Mouse (Mus musculus) hindbrain, embryonic 16.5 days (tissue): Measurements from ENCODE around the gene Acd. TPM values are rescaled to one million over a fixed set of nuclear protein-coding genes. Genes with fewer than 3 reads are reported as not detected.

ENCODE experiments used
- ATAC-seq: fragments of 200-750 bp; cut with Nextera tagmentation; 2 replicates; pipeline ENCODE4 v1.8.0; 2017; ENCODE audit warnings: moderate TSS enrichment, moderate library complexity
- H3K27ac ChIP-seq: fragments of 300-500 bp; sonication (generic); 2 replicates; pipeline ENCODE4 v1.5.1; 2014; ENCODE audit warnings: low read depth, mild to moderate bottlenecking, control low read depth, low read length, moderate library complexity
- H3K27me3 ChIP-seq: fragments of 300-500 bp; sonication (generic); replicated peaks from 2 replicates; pipeline ENCODE4 v1.6.1; 2014; ENCODE audit warnings: low read length; ENCODE audit not compliant: control insufficient read depth, insufficient read depth
- H3K36me3 ChIP-seq: fragments of 300-500 bp; sonication (generic); 2 replicates; pipeline ENCODE4 v1.6.1; 2014; ENCODE audit warnings: mild to moderate bottlenecking, low read length, moderate library complexity, mixed read lengths; ENCODE audit not compliant: control insufficient read depth, insufficient read depth
- H3K4me1 ChIP-seq: fragments of 300-500 bp; sonication (generic); 2 replicates; pipeline ENCODE4 v1.6.1; 2014; ENCODE audit warnings: low read depth, low read length; ENCODE audit not compliant: control insufficient read depth, insufficient read depth
- H3K4me2 ChIP-seq: fragments of 300-500 bp; sonication (generic); 2 replicates; pipeline ENCODE4 v1.6.1; 2014; ENCODE audit warnings: mild to moderate bottlenecking, low read length, control low read depth, moderate library complexity
- H3K4me3 ChIP-seq: fragments of 300-500 bp; sonication (generic); 2 replicates; pipeline ENCODE4 v1.5.1; 2014; ENCODE audit warnings: mild to moderate bottlenecking, low read length, control low read depth, moderate library complexity
- H3K9ac ChIP-seq: fragments of 300-500 bp; sonication (generic); 2 replicates; pipeline ENCODE4 v1.6.1; 2014; ENCODE audit warnings: low read depth, mild to moderate bottlenecking, control low read depth, low read length, moderate library complexity
- H3K9me3 ChIP-seq: fragments of 300-500 bp; sonication (generic); 2 replicates; pipeline ENCODE4 v1.6.1; 2014; ENCODE audit warnings: mild to moderate bottlenecking, low read length, moderate library complexity; ENCODE audit not compliant: control insufficient read depth
- WGBS: fragments of 180-500 bp; shearing (Covaris S2); extraction: QIAGEN DNeasy Blood & Tissue Kit; methylation state at CpG from one replicate; pipeline ENCODE4 v1.1.7; 2014; 5-methylcytosine and 5-hydroxymethylcytosine counted together
- polyA plus RNA-seq: library from polyadenylated mRNA; unstranded; fragments of >200 nt; fragmentation: Nextera tagmentation; extraction: Ambion mirVana; gene quantifications from 2 replicates; pipeline ENCODE4 v1.2.1, GENCODE M21; 2015

Acd gene
- polyA plus RNA-seq, result 91.7 and 96.4 TPM in 2 replicates

DNA sequence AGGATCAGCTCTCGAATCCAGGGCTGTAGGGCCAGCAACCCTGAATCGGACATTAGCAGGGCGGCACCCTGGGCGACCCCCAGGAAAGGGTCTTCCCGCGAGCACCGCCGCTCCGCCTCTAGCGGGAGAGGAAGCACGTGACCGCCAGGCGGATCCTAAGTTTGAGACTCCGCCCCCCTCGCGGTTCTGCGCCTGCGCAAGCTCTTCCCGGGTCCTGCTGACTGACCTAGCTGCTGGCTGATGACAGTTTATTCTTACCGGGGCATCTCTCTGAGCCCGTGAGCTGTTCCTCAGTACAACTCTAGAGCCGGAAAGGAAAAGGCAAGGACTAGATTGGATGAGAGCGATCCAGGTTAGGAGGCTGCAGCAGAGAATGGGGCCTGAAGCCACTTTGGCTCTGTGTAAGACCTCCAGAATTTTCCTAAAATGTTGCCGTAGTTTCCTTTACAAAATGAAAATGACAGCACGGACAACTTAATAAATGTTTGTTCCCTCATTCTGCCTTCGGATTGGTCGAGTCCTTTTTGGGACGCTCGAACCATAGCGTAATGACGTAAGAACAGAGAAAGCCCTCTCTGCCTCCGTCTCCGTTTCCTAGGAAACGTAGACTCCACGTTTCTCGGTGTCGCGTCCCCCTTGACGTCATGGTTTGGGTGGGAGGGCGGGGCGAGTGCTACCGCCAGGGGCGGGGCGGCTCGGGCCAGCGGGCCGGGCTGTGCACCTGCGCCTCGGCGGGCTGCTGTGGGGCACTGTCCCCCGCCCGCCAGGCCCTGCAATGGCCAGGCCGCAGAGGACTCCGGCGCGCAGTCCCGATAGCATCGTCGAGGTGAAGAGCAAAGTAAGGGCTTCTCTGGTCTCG lies at the start of gene Acd, which contains the start of gene Pard6a:
Gene Acd, minus strand, starts transcription at position 137 of the 859 bp plus-strand sequence.
Gene Pard6a, plus strand, starts transcription at position 183 of the 859 bp plus-strand sequence.
- peaks cover 30% of the 10 kb centered on the region for H3K36me3 ChIP-seq
- H3K9me3 ChIP-seq, result no peaks in the 10 kb centered on the region
- WGBS, result under 1% methylated on average over 59 of the region's 60 CpGs
- H3K4me2 ChIP-seq, result peak within 1 kb of the TSS; percentile 98
- H3K27ac ChIP-seq, result peak within 1 kb of the TSS; percentile 95
- peaks cover 22% of the 10 kb centered on the region for H3K4me1 ChIP-seq
- H3K9ac ChIP-seq, result peak within 1 kb of the TSS; percentile 80
- H3K27me3 ChIP-seq, result no peaks in the 10 kb centered on the region
- peak; percentile 71 for ATAC-seq
- peak within 1 kb of the TSS; percentile 82 for H3K4me3 ChIP-seq

DNA sequence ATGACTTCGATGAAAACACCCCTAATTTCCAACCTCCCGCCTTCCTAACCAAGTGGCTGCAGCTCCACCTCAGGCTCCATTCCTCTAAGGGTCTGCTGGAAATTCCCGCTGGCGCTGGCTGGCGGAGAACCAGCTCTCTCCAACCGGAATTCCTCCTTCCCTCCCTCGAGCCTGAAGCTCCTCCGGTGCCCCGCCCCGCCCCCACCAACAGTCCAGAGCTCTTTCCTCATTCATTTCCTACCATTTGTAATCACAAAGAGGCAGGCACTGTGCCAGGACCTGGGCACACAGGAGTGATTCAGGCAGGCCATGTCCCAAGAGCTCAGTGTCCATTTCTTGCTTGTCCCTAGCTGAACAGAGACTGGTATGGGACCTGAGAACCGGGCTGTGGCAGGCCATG lies 49.7 kb upstream of the Acd start:
- peak; percentile 55 for ATAC-seq
- Histone ChIP-seq H3K4me2 (peak overlapping the region; percentile 34), H3K9me3 (no peaks in the 10 kb centered on the region), H3K9ac (no peak overlapping the region), H3K36me3 (no peaks in the 10 kb centered on the region), H3K27me3 (no peaks in the 10 kb centered on the region), H3K4me3 (no peak overlapping the region), H3K27ac (peak overlapping the region; percentile 72), H3K4me1 (peaks cover 21% of the 10 kb centered on the region)
- WGBS, result 8% methylated on average over 11 of the region's 11 CpGs

DNA sequence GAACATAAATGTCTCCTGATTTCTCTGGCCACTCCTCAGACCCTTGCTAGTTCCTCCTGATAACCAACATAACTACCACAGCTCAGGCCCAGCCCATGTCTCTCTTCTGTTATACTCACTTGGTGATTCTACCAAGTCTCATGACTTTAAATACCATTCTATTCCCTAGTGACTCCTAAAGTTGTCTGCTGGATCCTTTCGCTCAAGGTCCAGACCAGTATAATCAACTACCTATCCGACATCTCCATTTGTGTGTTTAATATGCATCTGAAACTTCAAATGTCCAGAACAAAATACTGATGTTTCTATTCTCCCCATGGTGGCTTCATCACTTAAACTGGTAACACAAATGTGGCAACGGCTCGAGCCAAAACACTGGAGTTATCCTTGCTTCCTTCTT lies 42.4 kb upstream of the Acd start:
- Histone ChIP-seq H3K36me3 (no peaks in the 10 kb centered on the region; the same call in 1 of the 2 replicates), H3K4me1 (no peaks in the 10 kb centered on the region)
- ATAC-seq, result no peak

DNA sequence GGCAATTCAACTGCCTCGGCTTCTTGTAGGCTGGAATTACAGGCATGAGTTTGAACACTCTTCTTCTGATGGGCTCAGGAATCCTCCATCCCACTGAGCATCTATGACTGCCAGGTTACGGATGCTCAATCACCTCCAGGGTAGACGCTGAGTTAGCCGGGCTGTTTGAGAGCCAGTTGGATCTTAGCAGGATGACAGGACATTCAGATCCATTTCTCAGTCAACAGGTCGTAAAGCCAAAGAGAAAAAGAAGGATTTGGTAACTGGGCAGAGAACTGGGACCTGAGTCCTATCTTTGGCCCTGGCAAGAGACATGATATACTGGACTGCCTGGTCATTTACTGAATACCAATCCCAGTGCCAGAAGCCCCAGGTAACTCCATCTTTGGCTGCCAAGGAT lies 38.3 kb upstream of the Acd start:
- Histone ChIP-seq H3K9ac (no peak overlapping the region), H3K9me3 (no peaks in the 10 kb centered on the region), H3K36me3 (no peaks in the 10 kb centered on the region), H3K4me2 (no peak overlapping the region), H3K27ac (no peak overlapping the region), H3K4me3 (no peak overlapping the region), H3K4me1 (no peaks in the 10 kb centered on the region), H3K27me3 (no peaks in the 10 kb centered on the region)
- WGBS, result 91% methylated on average over 5 of the region's 5 CpGs
- ATAC-seq, result no peak

More for the DNA sequence above, 42.4 kb upstream of the Acd start:
- no peak overlapping the region for H3K27ac ChIP-seq
- 89% methylated on average over 4 of the region's 4 CpGs for WGBS
- no peak overlapping the region for H3K4me2 ChIP-seq
- no peaks in the 10 kb centered on the region for H3K9me3 ChIP-seq
- H3K4me3 ChIP-seq, result no peak overlapping the region
- H3K9ac ChIP-seq, result no peak overlapping the region
- no peaks in the 10 kb centered on the region for H3K27me3 ChIP-seq

GRCm38 (mm10) chr8:105732186-105732585 lies 31.3 kb upstream of the Acd start:
- Histone ChIP-seq H3K36me3 (peaks cover 6% of the 10 kb centered on the region), H3K4me1 (no peaks in the 10 kb centered on the region), H3K4me3 (no peak overlapping the region), H3K27ac (no peak overlapping the region), H3K9me3 (no peaks in the 10 kb centered on the region), H3K27me3 (no peaks in the 10 kb centered on the region), H3K9ac (no peak overlapping the region), H3K4me2 (no peak overlapping the region)
- WGBS, result 95% methylated on average over 5 of the region's 5 CpGs
- no peak for ATAC-seq

GRCm38 (mm10) chr8:105727397-105728124 lies 26.7 kb upstream of the Acd start:
- Histone ChIP-seq H3K4me1 (no peaks in the 10 kb centered on the region), H3K27me3 (no peaks in the 10 kb centered on the region), H3K9ac (no peak overlapping the region), H3K27ac (no peak overlapping the region), H3K4me2 (no peak overlapping the region), H3K9me3 (no peaks in the 10 kb centered on the region), H3K4me3 (no peak overlapping the region), H3K36me3 (peaks cover 23% of the 10 kb centered on the region)
- no peak for ATAC-seq
- 87% methylated on average over 18 of the region's 18 CpGs for WGBS

- H3K9me3 ChIP-seq, result no peaks in the 10 kb centered on the region
- no peaks in the 10 kb centered on the region for H3K27me3 ChIP-seq
- 82% methylated on average over 5 of the region's 5 CpGs for WGBS
- no peak overlapping the region for H3K27ac ChIP-seq
- no peak for ATAC-seq
- no peak overlapping the region for H3K4me3 ChIP-seq
- no peaks in the 10 kb centered on the region for H3K4me1 ChIP-seq
- no peak overlapping the region for H3K4me2 ChIP-seq
- no peak overlapping the region for H3K9ac ChIP-seq
- H3K36me3 ChIP-seq, result peaks cover 24% of the 10 kb centered on the region
Measured at GRCm38 (mm10) chr8:105725726-105726125, 24.8 kb upstream of the Acd start.

DNA sequence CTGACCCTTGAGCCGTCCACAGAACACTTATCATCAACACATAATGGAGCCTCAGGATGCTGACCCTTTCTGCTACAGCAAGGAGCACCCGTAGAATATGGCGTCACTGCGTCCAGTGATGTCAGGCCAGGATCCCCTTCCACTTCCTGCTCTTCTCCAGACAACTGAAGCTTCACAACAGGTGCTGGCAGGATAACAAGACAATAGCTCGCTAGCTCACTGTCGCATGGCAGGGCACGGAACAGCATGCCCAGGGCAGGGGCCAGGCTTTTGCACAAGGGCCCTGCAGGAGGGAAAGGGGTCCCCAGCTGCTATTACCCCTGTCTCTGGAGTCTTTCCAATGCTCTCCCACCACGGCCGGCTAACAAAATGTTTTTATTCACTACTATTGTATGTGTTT lies 22.0 kb upstream of the Acd start:
- no peak for ATAC-seq
- Histone ChIP-seq H3K4me3 (no peak overlapping the region), H3K9me3 (no peaks in the 10 kb centered on the region), H3K4me2 (no peak overlapping the region), H3K4me1 (no peaks in the 10 kb centered on the region), H3K27me3 (no peaks in the 10 kb centered on the region), H3K36me3 (peaks cover 24% of the 10 kb centered on the region), H3K27ac (no peak overlapping the region), H3K9ac (no peak overlapping the region)
- WGBS, result 89% methylated on average over 9 of the region's 9 CpGs

GRCm38 (mm10) chr8:105719637-105720036 lies 18.7 kb upstream of the Acd start:
- H3K9me3 ChIP-seq, result no peaks in the 10 kb centered on the region
- WGBS, result 84% methylated on average over 4 of the region's 4 CpGs
- H3K27me3 ChIP-seq, result no peaks in the 10 kb centered on the region
- no peak for ATAC-seq
- H3K9ac ChIP-seq, result no peak overlapping the region
- no peak overlapping the region for H3K4me3 ChIP-seq
- no peak overlapping the region for H3K27ac ChIP-seq
- no peak overlapping the region for H3K4me2 ChIP-seq
- peaks cover 20% of the 10 kb centered on the region for H3K36me3 ChIP-seq
- no peaks in the 10 kb centered on the region for H3K4me1 ChIP-seq
